ENCODE assay signal across 7 mouse cellular contexts in genomic region chr5:74792301-74792700, GRCm38 (mm10).
DNase-seq lines count a peak whose midpoint lies in the region; ATAC-seq and TF ChIP-seq lines count a peak whose summit lies in the region.

No protein-coding gene starts in this region.

- under 1% methylated on average over 7 of the region's 7 CpGs for WGBS in limb, embryonic 11.5 days
- 3% methylated on average over 7 of the region's 7 CpGs for WGBS in midbrain, embryonic 13.5 days
- WGBS in stomach, embryonic 16.5 days, result 3% methylated on average over 7 of the region's 7 CpGs

- peak overlapping the region; percentile 28; the same call in 1 of the 2 replicates for H3K9ac ChIP-seq in limb, embryonic 11.5 days (ENCODE audit: low read length)
- H3K9ac ChIP-seq in midbrain, embryonic 13.5 days (replicated peaks), result peak overlapping the region; percentile 21; the same call in 1 of the 2 replicates
- no peak overlapping the region; the same call in 1 of the 2 replicates for H3K9ac ChIP-seq in stomach, embryonic 16.5 days (ENCODE audit: low read length)

- H3K9me3 ChIP-seq in limb, embryonic 11.5 days (ENCODE audit: control insufficient read depth, low read length), result no peaks in the 10 kb centered on the region
- H3K9me3 ChIP-seq in midbrain, embryonic 13.5 days, result no peaks in the 10 kb centered on the region
- no peaks in the 10 kb centered on the region for H3K9me3 ChIP-seq in stomach, embryonic 16.5 days (replicated peaks; ENCODE audit: control insufficient read depth, low read length)

- TF ChIP-seq POLR2A in brain, embryonic 14.5 days (IDR thresholded peaks at IDR 0.05; ENCODE audit: borderline replicate concordance, extremely low read depth, insufficient read depth, insufficient read length, poor library complexity, severe bottlenecking), result no peak

- DNase-seq in brain, embryonic 14.5 days (ENCODE audit: low read depth), result peak; percentile 89
- peak; percentile 30 for DNase-seq in fat pad, adult 2 months (ENCODE audit: extremely low read depth, low read depth, low spot score)
- peak; percentile 96 to 97 for DNase-seq in heart, adult 9 months (ENCODE audit: low spot score in 2 of 2)
- peak; percentile 98 for DNase-seq in kidney, adult 9 months
- peak; percentile 84 for DNase-seq in limb, embryonic 11.5 days (ENCODE audit: low spot score)

- no peak for TF ChIP-seq CTCF in brain, embryonic 14.5 days (IDR thresholded peaks at IDR 0.05; ENCODE audit: borderline replicate concordance, extremely low read depth, insufficient read depth, insufficient read length)

- H3K4me2 ChIP-seq in limb, embryonic 11.5 days (ENCODE audit: low read depth, severe bottlenecking), result peak overlapping the region; percentile 24; the same call in 1 of the 2 replicates
- H3K4me2 ChIP-seq in midbrain, embryonic 13.5 days (replicated peaks), result peak overlapping the region; percentile 45
- peak overlapping the region; percentile 41 for H3K4me2 ChIP-seq in stomach, embryonic 16.5 days (ENCODE audit: low read depth, low read length)

- H3K4me3 ChIP-seq in limb, embryonic 11.5 days (ENCODE audit: low read depth, low read length), result no peak overlapping the region
- H3K4me3 ChIP-seq in midbrain, embryonic 13.5 days (replicated peaks), result 0 out of 2 replicates have a peak overlapping the region, but pooled peaks have one; percentile 5
- H3K4me3 ChIP-seq in stomach, embryonic 16.5 days (replicated peaks; ENCODE audit: low read length), result no peak overlapping the region

- peak overlapping the region; percentile 93 for H3K27ac ChIP-seq in limb, embryonic 11.5 days (replicated peaks; ENCODE audit: low read depth, low read length)
- H3K27ac ChIP-seq in midbrain, embryonic 13.5 days, result 0 out of 2 replicates have a peak overlapping the region, but pooled peaks have one; percentile 19
- peak overlapping the region; percentile 90 for H3K27ac ChIP-seq in stomach, embryonic 16.5 days (ENCODE audit: low read length)

- H3K36me3 ChIP-seq in limb, embryonic 11.5 days (ENCODE audit: control insufficient read depth, insufficient read depth, low read length), result no peaks in the 10 kb centered on the region
- H3K36me3 ChIP-seq in midbrain, embryonic 13.5 days, result no peaks in the 10 kb centered on the region
- H3K36me3 ChIP-seq in stomach, embryonic 16.5 days (ENCODE audit: control insufficient read depth, insufficient read depth, low read length), result no peaks in the 10 kb centered on the region

- peak; percentile 69 for ATAC-seq in limb, embryonic 11.5 days (ENCODE audit: insufficient number of reproducible peaks, low FRiP score, low TSS enrichment, low read depth)
- peak; percentile 77 for ATAC-seq in midbrain, embryonic 13.5 days
- ATAC-seq in stomach, embryonic 16.5 days (ENCODE audit: insufficient read depth, low FRiP score), result peak; percentile 81

- H3K4me1 ChIP-seq in limb, embryonic 11.5 days (ENCODE audit: control insufficient read depth, insufficient read depth, low read length), result peaks cover 7% of the 10 kb centered on the region
- H3K4me1 ChIP-seq in midbrain, embryonic 13.5 days (replicated peaks), result peaks cover 9% of the 10 kb centered on the region
- H3K4me1 ChIP-seq in stomach, embryonic 16.5 days (ENCODE audit: control insufficient read depth, insufficient read depth, low read length), result peaks cover 8% of the 10 kb centered on the region; the same call in 1 of the 2 replicates

- no peaks in the 10 kb centered on the region for H3K27me3 ChIP-seq in limb, embryonic 11.5 days (ENCODE audit: control insufficient read depth, insufficient read depth, low read length)
- peaks cover 31% of the 10 kb centered on the region for H3K27me3 ChIP-seq in midbrain, embryonic 13.5 days
- H3K27me3 ChIP-seq in stomach, embryonic 16.5 days (ENCODE audit: control insufficient read depth, insufficient read depth, low read length), result no peaks in the 10 kb centered on the region

Comparison
In these comparisons a context has a peak if more than half of its experiments do, and no peak if none do; other contexts are left out.
1. DNase-seq: peak in every context shown above with its lines; median percentile 98 in kidney, adult 9 months; 96 in heart, adult 9 months; 89 in brain, embryonic 14.5 days; 84 in limb, embryonic 11.5 days; 30 in fat pad, adult 2 months.
2. H3K27ac ChIP-seq: peak in every context shown above with its lines; median percentile 93 in limb, embryonic 11.5 days; 90 in stomach, embryonic 16.5 days; 19 in midbrain, embryonic 13.5 days.